Mouse (Mus musculus): ENCODE measurements around the gene Lrrfip1. TPM values are rescaled to one million over a fixed set of nuclear protein-coding genes. Genes with fewer than 3 reads are reported as not detected.

The Lrrfip1 gene
- polyA plus RNA-seq, 1 experiment: 98.7 TPM

DNA sequence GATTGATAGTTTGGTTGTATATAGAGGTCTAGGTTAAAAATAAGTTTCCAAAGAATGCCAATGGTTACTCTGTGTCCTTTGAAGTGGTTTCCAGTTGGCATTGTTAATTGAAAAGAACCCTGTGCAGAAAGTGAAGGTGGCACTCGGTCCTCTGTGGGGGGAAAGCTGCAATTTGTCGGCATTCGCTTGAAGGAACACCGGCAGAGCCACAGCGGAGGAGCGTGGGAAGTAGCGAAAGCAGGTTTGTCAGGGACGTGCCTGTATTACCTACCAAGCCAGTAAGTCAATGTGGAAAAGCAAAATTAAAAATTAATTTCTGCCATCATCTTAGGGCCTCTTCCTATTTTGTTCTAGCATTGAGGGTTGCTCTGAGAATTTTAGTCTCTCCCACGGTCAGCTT is 8.2 kb downstream of the Lrrfip1 start:
- Histone ChIP-seq H3K4me1 (ENCODE audit: control insufficient read depth, insufficient read depth, low read length) (peaks cover 17% of the 10 kb centered on the region), H3K27ac (ENCODE audit: insufficient read depth, low read depth, low read length) (no peak overlapping the region), H3K4me3 (ENCODE audit: insufficient read depth, low read length) (no peak overlapping the region)
- no peak for TF ChIP-seq CTCF (IDR thresholded peaks at IDR 0.05; ENCODE audit: low read depth, low read length)
- TF ChIP-seq POLR2A (IDR thresholded peaks at IDR 0.05; ENCODE audit: borderline replicate concordance, low read depth, low read length): no peak

DNA sequence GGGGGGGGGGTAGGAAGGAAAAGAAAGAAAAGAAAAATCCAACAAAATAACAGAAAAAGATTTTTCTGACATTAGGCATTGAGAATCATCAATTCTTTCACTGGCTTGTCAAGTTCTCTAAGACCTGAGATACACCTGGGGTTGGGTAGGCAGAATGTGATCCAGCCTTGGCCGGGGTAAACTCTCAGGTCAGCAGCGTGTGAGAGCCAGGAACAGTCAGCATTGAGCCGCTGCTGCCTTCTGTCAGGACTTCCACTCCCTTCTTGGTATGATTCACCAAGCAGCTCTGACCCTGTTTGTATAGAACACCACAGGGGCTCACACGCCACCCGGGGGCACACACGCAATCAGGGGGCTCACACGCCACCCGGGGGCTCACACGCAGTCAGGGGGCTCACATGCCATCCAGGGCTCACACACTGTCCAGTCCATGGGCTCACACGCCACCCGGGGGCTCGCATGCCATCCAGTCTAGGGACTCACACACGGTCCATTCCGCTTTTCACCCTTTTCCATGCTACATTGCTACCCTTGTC is 9.7 kb downstream of the Lrrfip1 start:
- TF ChIP-seq CTCF (IDR thresholded peaks at IDR 0.05; ENCODE audit: low read depth, low read length): no peak
- TF ChIP-seq POLR2A (IDR thresholded peaks at IDR 0.05; ENCODE audit: borderline replicate concordance, low read depth, low read length): no peak
- H3K27ac ChIP-seq (ENCODE audit: insufficient read depth, low read depth, low read length): no peak overlapping the region
- no peak overlapping the region for H3K4me3 ChIP-seq (ENCODE audit: insufficient read depth, low read length)
- H3K4me1 ChIP-seq (ENCODE audit: control insufficient read depth, insufficient read depth, low read length): peaks cover 23% of the 10 kb centered on the region

DNA sequence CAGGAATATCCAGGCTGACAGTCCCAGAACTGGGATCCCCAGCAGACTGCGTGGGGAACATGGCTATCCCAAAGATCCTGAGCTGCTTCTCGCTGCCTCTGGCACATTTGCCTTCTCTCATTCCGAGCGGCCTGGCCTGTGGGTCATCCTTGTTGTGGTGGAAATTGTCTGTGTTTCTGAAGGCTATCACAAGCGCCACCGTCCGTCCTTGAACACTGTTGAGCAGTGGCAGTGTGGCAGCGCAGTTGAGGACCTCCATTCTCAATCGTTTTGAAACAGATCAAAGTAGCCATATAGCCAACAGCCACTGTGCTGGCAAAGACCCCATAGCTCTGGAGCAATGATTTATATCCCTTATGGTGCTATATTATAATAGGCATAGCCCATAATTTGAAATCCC is 10.2 kb downstream of the Lrrfip1 start:
- H3K4me1 ChIP-seq (ENCODE audit: control insufficient read depth, insufficient read depth, low read length): peaks cover 23% of the 10 kb centered on the region
- H3K27ac ChIP-seq (ENCODE audit: insufficient read depth, low read depth, low read length): no peak overlapping the region
- H3K4me3 ChIP-seq (ENCODE audit: insufficient read depth, low read length): no peak overlapping the region
- TF ChIP-seq POLR2A (IDR thresholded peaks at IDR 0.05; ENCODE audit: borderline replicate concordance, low read depth, low read length): no peak
- TF ChIP-seq CTCF (IDR thresholded peaks at IDR 0.05; ENCODE audit: low read depth, low read length): no peak

DNA sequence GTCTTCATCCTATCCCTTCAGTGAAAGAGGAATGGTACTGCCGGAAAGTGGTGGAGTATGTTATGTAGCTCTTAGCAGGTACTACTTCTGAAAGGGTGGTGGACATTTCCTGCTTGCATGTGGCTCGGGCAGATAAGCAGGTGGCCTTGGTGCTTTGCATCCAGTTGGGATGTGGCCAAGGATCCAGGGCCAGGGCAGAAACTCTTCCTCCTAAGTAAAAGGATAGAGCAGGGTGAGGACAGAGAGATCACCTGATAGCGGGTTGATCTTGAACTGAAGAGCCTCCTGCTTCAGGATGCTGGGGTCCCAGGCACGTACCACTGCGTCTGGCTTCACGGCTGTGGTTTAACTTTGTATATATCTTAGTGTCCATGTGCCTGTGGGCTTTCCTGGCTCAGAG is 10.7 kb downstream of the Lrrfip1 start:
- TF ChIP-seq POLR2A (IDR thresholded peaks at IDR 0.05; ENCODE audit: borderline replicate concordance, low read depth, low read length) (no peak), CTCF (IDR thresholded peaks at IDR 0.05; ENCODE audit: low read depth, low read length) (no peak)
- H3K4me1 ChIP-seq (ENCODE audit: control insufficient read depth, insufficient read depth, low read length): peaks cover 23% of the 10 kb centered on the region
- H3K4me3 ChIP-seq (ENCODE audit: insufficient read depth, low read length): no peak overlapping the region
- H3K27ac ChIP-seq (ENCODE audit: insufficient read depth, low read depth, low read length): no peak overlapping the region

DNA sequence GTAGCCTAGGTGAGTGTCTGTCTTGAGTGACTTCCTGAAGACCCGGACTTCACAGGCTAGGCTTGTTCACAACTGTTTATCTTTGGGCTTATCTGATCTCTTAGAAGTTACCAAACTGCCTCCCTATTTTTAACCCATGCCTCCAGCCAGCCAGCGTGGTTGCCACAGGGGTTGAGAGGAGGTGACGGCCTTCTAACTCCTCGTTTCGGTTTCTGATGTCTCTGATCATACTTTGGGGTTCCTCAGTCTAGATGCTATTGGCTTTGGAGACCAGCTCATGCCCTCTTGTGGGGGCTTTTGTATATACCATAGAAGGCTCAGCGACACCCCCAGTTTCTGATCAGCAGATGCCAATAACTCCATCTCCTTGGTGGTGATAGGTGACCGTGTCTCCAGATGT is 11.7 kb downstream of the Lrrfip1 start:
- H3K27ac ChIP-seq (ENCODE audit: insufficient read depth, low read depth, low read length): no peak overlapping the region
- H3K4me3 ChIP-seq (ENCODE audit: insufficient read depth, low read length): no peak overlapping the region
- H3K4me1 ChIP-seq (ENCODE audit: control insufficient read depth, insufficient read depth, low read length): peaks cover 23% of the 10 kb centered on the region
- no peak for TF ChIP-seq POLR2A (IDR thresholded peaks at IDR 0.05; ENCODE audit: borderline replicate concordance, low read depth, low read length)

DNA sequence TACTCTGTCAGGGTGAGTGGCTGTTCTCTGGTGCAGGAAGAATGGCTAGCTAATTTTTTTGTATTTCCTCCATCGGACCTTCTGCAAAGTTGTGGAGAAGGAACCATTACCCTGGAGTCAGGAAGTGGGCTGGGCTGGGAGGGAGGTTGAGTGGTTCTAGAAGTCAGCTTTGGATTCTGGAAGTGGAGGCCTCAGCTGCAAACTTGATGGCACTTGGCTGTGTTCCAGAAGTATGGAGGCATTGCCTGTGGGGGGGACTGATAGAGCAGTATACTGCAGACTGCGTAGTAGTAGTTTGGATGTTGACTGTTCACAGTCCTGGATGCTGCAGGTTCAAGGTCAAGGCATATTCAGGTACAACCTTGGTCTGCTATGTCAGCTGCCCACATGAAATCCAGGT is 12.2 kb downstream of the Lrrfip1 start:
- TF ChIP-seq CTCF (IDR thresholded peaks at IDR 0.05; ENCODE audit: low read depth, low read length) (no peak), POLR2A (IDR thresholded peaks at IDR 0.05; ENCODE audit: borderline replicate concordance, low read depth, low read length) (no peak)
- Histone ChIP-seq H3K4me3 (ENCODE audit: insufficient read depth, low read length) (no peak overlapping the region), H3K4me1 (ENCODE audit: control insufficient read depth, insufficient read depth, low read length) (peaks cover 23% of the 10 kb centered on the region), H3K27ac (ENCODE audit: insufficient read depth, low read depth, low read length) (no peak overlapping the region)

DNA sequence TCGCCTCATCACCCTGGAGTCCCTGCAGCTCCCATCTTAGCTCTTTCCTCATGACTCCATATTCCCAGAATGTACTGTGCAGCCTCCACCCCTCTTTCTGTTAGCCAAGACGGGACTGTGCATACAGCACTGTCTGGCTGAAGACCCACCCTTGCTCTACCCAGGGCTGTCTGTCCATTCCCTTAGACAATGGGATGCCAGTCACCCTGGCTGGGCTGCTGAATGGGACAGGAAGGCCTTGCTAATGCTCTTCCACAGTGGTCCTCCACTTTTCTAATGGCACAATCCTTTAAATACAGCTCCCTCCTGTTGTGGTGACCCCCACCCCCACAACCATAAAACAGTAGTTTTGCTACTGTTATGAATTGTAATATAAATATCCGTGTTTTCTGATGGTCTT is 12.8 kb downstream of the Lrrfip1 start:
- TF ChIP-seq POLR2A (IDR thresholded peaks at IDR 0.05; ENCODE audit: borderline replicate concordance, low read depth, low read length) (no peak), CTCF (IDR thresholded peaks at IDR 0.05; ENCODE audit: low read depth, low read length) (no peak)
- no peak overlapping the region for H3K27ac ChIP-seq (ENCODE audit: insufficient read depth, low read depth, low read length)
- H3K4me1 ChIP-seq (ENCODE audit: control insufficient read depth, insufficient read depth, low read length): peaks cover 23% of the 10 kb centered on the region
- no peak overlapping the region for H3K4me3 ChIP-seq (ENCODE audit: insufficient read depth, low read length)

DNA sequence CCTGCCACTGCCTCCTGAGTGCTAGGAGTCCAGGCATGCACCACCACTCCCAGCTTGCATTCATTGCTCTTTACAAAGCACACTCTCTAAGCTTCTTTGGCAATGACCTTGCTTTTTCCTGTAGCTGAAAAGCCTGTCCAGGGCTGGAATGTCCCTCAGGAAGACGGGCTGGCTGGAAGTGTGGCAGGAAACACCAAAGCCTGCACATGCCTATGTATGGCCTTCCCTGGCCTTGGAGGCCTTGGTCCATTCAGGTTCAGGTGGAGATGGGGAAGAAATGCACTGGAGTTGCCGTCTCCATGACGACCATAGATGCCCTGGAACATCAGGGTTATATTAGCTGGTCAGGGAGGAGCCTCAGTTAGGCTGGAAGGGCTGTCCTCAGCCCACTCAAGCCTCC is 15.3 kb downstream of the Lrrfip1 start:
- Histone ChIP-seq H3K4me1 (ENCODE audit: control insufficient read depth, insufficient read depth, low read length) (peaks cover 29% of the 10 kb centered on the region), H3K4me3 (ENCODE audit: insufficient read depth, low read length) (no peak overlapping the region), H3K27ac (ENCODE audit: insufficient read depth, low read depth, low read length) (no peak overlapping the region)
- TF ChIP-seq POLR2A (IDR thresholded peaks at IDR 0.05; ENCODE audit: borderline replicate concordance, low read depth, low read length): no peak
- TF ChIP-seq CTCF (IDR thresholded peaks at IDR 0.05; ENCODE audit: low read depth, low read length): no peak

DNA sequence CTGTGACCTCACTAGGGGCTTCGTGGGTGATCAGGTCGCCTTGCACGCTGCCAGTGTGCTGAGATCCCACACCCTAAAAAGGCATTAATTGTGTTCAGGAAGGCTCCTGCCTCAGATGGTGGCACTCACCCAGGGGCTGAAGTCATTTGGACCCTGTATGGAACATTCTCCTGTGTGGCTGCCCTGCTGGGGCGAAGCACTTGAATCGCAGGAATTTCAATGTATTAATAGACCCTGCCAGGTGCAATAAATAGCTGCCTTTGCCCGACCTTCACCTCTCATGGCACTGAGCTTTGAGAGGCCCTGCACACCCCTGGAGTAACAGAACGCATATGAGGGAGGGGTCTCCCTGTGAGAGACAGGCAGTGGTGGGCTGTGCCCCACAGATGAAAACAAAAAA is 17.0 kb downstream of the Lrrfip1 start:
- Histone ChIP-seq H3K27ac (ENCODE audit: insufficient read depth, low read depth, low read length) (no peak overlapping the region), H3K4me1 (ENCODE audit: control insufficient read depth, insufficient read depth, low read length) (peaks cover 24% of the 10 kb centered on the region), H3K4me3 (ENCODE audit: insufficient read depth, low read length) (no peak overlapping the region)
- TF ChIP-seq CTCF (IDR thresholded peaks at IDR 0.05; ENCODE audit: low read depth, low read length): no peak
- TF ChIP-seq POLR2A (IDR thresholded peaks at IDR 0.05; ENCODE audit: borderline replicate concordance, low read depth, low read length): no peak

DNA sequence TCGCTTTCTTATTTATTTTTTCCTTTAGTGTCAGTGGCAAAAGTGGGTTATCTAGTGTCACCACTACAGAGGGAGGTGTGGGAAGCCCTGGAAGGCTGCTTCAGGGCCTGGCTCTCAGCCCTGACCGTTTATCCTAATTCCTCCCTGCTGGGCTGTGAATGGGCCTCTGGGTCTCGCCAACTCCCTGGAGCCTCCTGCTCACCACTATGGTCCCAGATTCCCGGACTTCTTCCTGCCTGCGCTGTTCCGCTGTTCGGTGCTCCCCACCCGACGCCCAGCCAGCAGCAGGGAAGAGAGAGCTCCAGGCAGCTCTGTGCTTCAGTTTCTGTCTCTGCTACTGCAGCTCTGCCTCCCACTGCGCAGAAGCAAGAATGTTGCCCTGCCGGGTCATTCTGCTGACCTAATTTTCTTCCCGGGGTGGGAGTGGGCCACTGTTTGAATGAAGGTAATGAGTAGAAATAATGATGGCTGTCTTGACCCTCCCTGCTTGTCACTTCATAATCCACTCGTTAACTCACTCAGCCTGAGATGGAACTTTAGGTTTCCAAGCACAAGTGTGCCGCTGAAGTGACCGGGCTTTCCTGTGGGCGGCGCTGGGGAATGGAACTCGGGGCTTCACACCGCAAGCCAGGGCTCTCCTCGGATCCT is 18.7 kb downstream of the Lrrfip1 start:
- H3K4me1 ChIP-seq (ENCODE audit: control insufficient read depth, insufficient read depth, low read length): peaks cover 19% of the 10 kb centered on the region
- no peak for TF ChIP-seq POLR2A (IDR thresholded peaks at IDR 0.05; ENCODE audit: borderline replicate concordance, low read depth, low read length)
- TF ChIP-seq CTCF (IDR thresholded peaks at IDR 0.05; ENCODE audit: low read depth, low read length): no peak
- no peak overlapping the region for H3K27ac ChIP-seq (ENCODE audit: insufficient read depth, low read depth, low read length)
- H3K4me3 ChIP-seq (ENCODE audit: insufficient read depth, low read length): no peak overlapping the region

Data from bone marrow macrophage, adult 2 months (primary cell).